Mouse (Mus musculus): Measurements from ENCODE around the gene Taok3. TPM values are rescaled to one million over a fixed set of nuclear protein-coding genes. Genes with fewer than 3 reads are reported as not detected.

Gene Taok3
- polyA plus RNA-seq, 1 experiment = 11.1 TPM

GRCm38 (mm10) chr5:117123102-117123501, 3.2 kb downstream of the Taok3 start:
- Histone ChIP-seq H3K36me3 (ENCODE audit: control insufficient read depth, insufficient read depth, low read length) (no peaks in the 10 kb centered on the region), H3K27ac (ENCODE audit: insufficient read depth, low read depth, low read length) (no peak overlapping the region), H3K4me1 (ENCODE audit: control insufficient read depth, insufficient read depth, low read length) (peaks cover 3% of the 10 kb centered on the region; the same call in 1 of the 2 replicates), H3K4me3 (ENCODE audit: insufficient read depth, low read depth, low read length) (no peak overlapping the region), H3K27me3 (replicated peaks; ENCODE audit: control insufficient read depth, insufficient read depth, low read length) (no peaks in the 10 kb centered on the region)
- WGBS = 70% methylated on average over 6 of the region's 6 CpGs
- no peak for TF ChIP-seq POLR2A (IDR thresholded peaks at IDR 0.05; ENCODE audit: low read depth, low read length)
- TF ChIP-seq CTCF (conservative IDR thresholded peaks at IDR 0.05; ENCODE audit: insufficient read depth, insufficient read length, low read depth, low read length) = no peak
- no peak for DNase-seq

- DNase-seq = no peak
- WGBS = 87% methylated on average over 4 of the region's 4 CpGs
- TF ChIP-seq POLR2A (IDR thresholded peaks at IDR 0.05; ENCODE audit: low read depth, low read length) (no peak), CTCF (conservative IDR thresholded peaks at IDR 0.05; ENCODE audit: insufficient read depth, insufficient read length, low read depth, low read length) (no peak)
- peaks cover 3% of the 10 kb centered on the region; the same call in 1 of the 2 replicates for H3K4me1 ChIP-seq (ENCODE audit: control insufficient read depth, insufficient read depth, low read length)
- no peak overlapping the region for H3K27ac ChIP-seq (ENCODE audit: insufficient read depth, low read depth, low read length)
- H3K36me3 ChIP-seq (ENCODE audit: control insufficient read depth, insufficient read depth, low read length) = no peaks in the 10 kb centered on the region
- no peaks in the 10 kb centered on the region for H3K27me3 ChIP-seq (replicated peaks; ENCODE audit: control insufficient read depth, insufficient read depth, low read length)
- H3K4me3 ChIP-seq (ENCODE audit: insufficient read depth, low read depth, low read length) = no peak overlapping the region
These were observed 3.9 kb downstream of the Taok3 start for GRCm38 (mm10) chr5:117123840-117124239.

DNA sequence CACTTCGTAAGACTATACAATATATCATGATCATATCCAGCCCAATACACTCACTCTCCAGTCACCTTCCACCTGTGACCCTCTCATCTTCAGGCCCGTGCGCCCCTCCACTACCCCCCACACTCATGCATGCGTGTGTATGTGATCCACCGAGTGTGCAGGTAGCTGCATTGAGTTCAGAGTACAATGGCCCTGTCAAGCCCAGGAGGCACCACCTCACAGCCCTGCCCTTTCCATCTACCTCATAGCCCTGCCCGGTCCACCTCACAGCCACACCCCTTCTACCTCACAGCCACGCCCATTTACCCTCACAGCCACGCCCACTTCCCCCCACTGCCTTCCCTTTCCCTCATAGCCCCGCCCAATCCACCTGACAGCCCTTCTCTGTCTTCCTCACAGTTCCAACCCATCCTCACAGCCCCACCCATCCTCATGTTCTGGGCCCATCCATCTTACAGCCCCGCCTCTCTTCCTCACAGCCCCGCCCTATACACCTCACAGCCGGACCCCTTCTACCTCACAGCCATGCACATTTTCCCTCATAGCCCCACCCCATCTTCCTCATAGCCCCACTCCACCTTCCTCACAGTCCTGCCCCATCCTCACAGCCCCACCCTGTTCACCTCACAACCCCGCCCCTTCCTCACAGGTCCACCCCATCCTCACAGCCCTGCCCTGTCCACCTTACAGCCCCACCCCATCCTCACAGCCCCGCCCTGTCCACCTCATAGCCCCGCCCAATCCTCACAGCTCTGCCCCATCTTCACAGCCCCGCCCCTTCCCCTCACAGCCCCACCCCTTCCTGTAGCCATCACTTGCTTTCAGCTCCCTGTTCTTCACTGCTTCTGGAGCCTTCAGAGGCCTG, 5.8 kb downstream of the Taok3 start:
- whole genome bisulfite sequencing = 88% methylated on average over 16 of the region's 16 CpGs
- Histone ChIP-seq H3K4me1 (ENCODE audit: control insufficient read depth, insufficient read depth, low read length) (peaks cover 3% of the 10 kb centered on the region; the same call in 1 of the 2 replicates), H3K4me3 (ENCODE audit: insufficient read depth, low read depth, low read length) (no peak overlapping the region), H3K27ac (ENCODE audit: insufficient read depth, low read depth, low read length) (no peak overlapping the region), H3K27me3 (replicated peaks; ENCODE audit: control insufficient read depth, insufficient read depth, low read length) (no peaks in the 10 kb centered on the region), H3K36me3 (ENCODE audit: control insufficient read depth, insufficient read depth, low read length) (no peaks in the 10 kb centered on the region)
- DNase-seq = no peak
- no peak for TF ChIP-seq CTCF (conservative IDR thresholded peaks at IDR 0.05; ENCODE audit: insufficient read depth, insufficient read length, low read depth, low read length)
- no peak for TF ChIP-seq POLR2A (IDR thresholded peaks at IDR 0.05; ENCODE audit: low read depth, low read length)

DNA sequence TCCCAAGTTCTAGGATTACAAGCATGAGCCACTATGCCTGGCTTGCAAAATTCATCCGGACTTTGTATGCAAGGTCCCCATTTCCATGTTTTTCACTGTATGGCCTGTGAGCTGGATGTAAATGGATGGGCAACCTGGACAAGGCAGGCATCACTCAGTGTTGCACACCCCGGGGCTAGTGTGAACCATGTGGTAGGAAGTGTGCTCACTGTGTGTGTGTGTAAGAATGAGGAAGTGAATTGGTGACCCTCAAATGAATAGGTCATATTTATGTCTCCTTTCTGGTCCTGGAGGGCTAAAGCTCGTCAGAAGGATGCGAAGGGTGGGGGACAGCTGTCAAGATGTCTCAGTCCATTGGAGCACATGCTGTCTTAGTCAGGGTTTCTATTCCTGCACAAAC, 7.1 kb downstream of the Taok3 start:
- Histone ChIP-seq H3K27ac (ENCODE audit: insufficient read depth, low read depth, low read length) (no peak overlapping the region), H3K4me3 (ENCODE audit: insufficient read depth, low read depth, low read length) (no peak overlapping the region), H3K4me1 (ENCODE audit: control insufficient read depth, insufficient read depth, low read length) (no peaks in the 10 kb centered on the region), H3K27me3 (replicated peaks; ENCODE audit: control insufficient read depth, insufficient read depth, low read length) (no peaks in the 10 kb centered on the region), H3K36me3 (ENCODE audit: control insufficient read depth, insufficient read depth, low read length) (no peaks in the 10 kb centered on the region)
- no peak for DNase-seq
- 72% methylated on average over 4 of the region's 4 CpGs for WGBS
- no peak for TF ChIP-seq CTCF (conservative IDR thresholded peaks at IDR 0.05; ENCODE audit: insufficient read depth, insufficient read length, low read depth, low read length)
- no peak for TF ChIP-seq POLR2A (IDR thresholded peaks at IDR 0.05; ENCODE audit: low read depth, low read length)

- H3K27me3 ChIP-seq (replicated peaks; ENCODE audit: control insufficient read depth, insufficient read depth, low read length) = no peaks in the 10 kb centered on the region
- no peak overlapping the region for H3K4me3 ChIP-seq (ENCODE audit: insufficient read depth, low read depth, low read length)
- H3K4me1 ChIP-seq (ENCODE audit: control insufficient read depth, insufficient read depth, low read length) = 0 out of 2 replicates have a peak, but pooled peaks cover 7% of the 10 kb centered on the region
- H3K27ac ChIP-seq (ENCODE audit: insufficient read depth, low read depth, low read length) = no peak overlapping the region
- H3K36me3 ChIP-seq (ENCODE audit: control insufficient read depth, insufficient read depth, low read length) = no peaks in the 10 kb centered on the region
- TF ChIP-seq POLR2A (IDR thresholded peaks at IDR 0.05; ENCODE audit: low read depth, low read length) = no peak
- no peak for DNase-seq
- WGBS = 90% methylated on average over 15 of the region's 15 CpGs
These were observed 10.8 kb downstream of the Taok3 start for GRCm38 (mm10) chr5:117130726-117131125.

GRCm38 (mm10) chr5:117133446-117134065, 13.6 kb downstream of the Taok3 start:
- H3K4me1 ChIP-seq (ENCODE audit: control insufficient read depth, insufficient read depth, low read length) = peaks cover 9% of the 10 kb centered on the region; the same call in 1 of the 2 replicates
- H3K36me3 ChIP-seq (ENCODE audit: control insufficient read depth, insufficient read depth, low read length) = no peaks in the 10 kb centered on the region
- DNase-seq = no peak
- H3K4me3 ChIP-seq (ENCODE audit: insufficient read depth, low read depth, low read length) = no peak overlapping the region; the same call in 1 of the 2 replicates
- WGBS = 88% methylated on average over 17 of the region's 17 CpGs
- no peaks in the 10 kb centered on the region for H3K27me3 ChIP-seq (replicated peaks; ENCODE audit: control insufficient read depth, insufficient read depth, low read length)
- TF ChIP-seq POLR2A (IDR thresholded peaks at IDR 0.05; ENCODE audit: low read depth, low read length) (no peak), CTCF (conservative IDR thresholded peaks at IDR 0.05; ENCODE audit: insufficient read depth, insufficient read length, low read depth, low read length) (no peak)
- H3K27ac ChIP-seq (ENCODE audit: insufficient read depth, low read depth, low read length) = no peak overlapping the region

All from kidney, adult 2 months (tissue).